Mouse (Mus musculus) myocyte (in vitro differentiated cells): ENCODE data around the gene Cdc45.

Source experiments
- CEBPB ChIP-seq: IDR thresholded peaks from 2 replicates; pipeline ENCODE4 v1.6.1; 2011; ENCODE audit warnings: mild to moderate bottlenecking, moderate library complexity; ENCODE audit not compliant: poor library complexity, insufficient read depth, severe bottlenecking
- E2F4 ChIP-seq: IDR thresholded peaks from one replicate; pipeline ENCODE4 v1.6.1; 2011; ENCODE audit warnings: mild to moderate bottlenecking, control low read depth, moderate library complexity; ENCODE audit not compliant: insufficient read depth
- MAX ChIP-seq: IDR thresholded peaks from one replicate; pipeline ENCODE4 v1.6.1; 2011; ENCODE audit warnings: low read depth, mild to moderate bottlenecking, control low read depth
- MYOD1 ChIP-seq, 3 experiments: IDR thresholded peaks; one replicate each; pipeline ENCODE4 v1.6.1; 2011; ENCODE audit warnings: control low read depth in 2 of 3, low read depth in 2 of 3, mild to moderate bottlenecking in 2 of 3, moderate library complexity in 1 of 3; ENCODE audit not compliant: insufficient read length in 2 of 3, control insufficient read depth in 1 of 3
- MYOG ChIP-seq, 3 experiments: IDR thresholded peaks; one replicate each; pipeline ENCODE4 v1.6.1; 2011; ENCODE audit warnings: control low read depth in 2 of 3, low read depth in 2 of 3, mild to moderate bottlenecking in 2 of 3; ENCODE audit not compliant: insufficient read length in 2 of 3, control insufficient read depth in 1 of 3, insufficient read depth in 1 of 3
- POLR2A ChIP-seq: IDR thresholded peaks from one replicate; pipeline ENCODE4 v1.6.1; 2011; ENCODE audit warnings: low read depth, mild to moderate bottlenecking, control low read depth, moderate library complexity; ENCODE audit not compliant: insufficient read length
- POLR2AphosphoS2 ChIP-seq: IDR thresholded peaks from one replicate; pipeline ENCODE4 v1.6.1; 2011; ENCODE audit warnings: low read depth, control low read depth; ENCODE audit not compliant: insufficient read length
- REST ChIP-seq: IDR thresholded peaks from one replicate; pipeline ENCODE4 v1.6.1; 2011; ENCODE audit warnings: mild to moderate bottlenecking, control low read depth, moderate library complexity; ENCODE audit not compliant: insufficient read depth, insufficient read length
- SRF ChIP-seq: IDR thresholded peaks from one replicate; pipeline ENCODE4 v1.6.1; 2011; ENCODE audit warnings: low read depth; ENCODE audit not compliant: control insufficient read depth, insufficient read length
- TCF12 ChIP-seq: IDR thresholded peaks from one replicate; pipeline ENCODE4 v1.6.1; 2011; ENCODE audit warnings: mild to moderate bottlenecking, control low read depth; ENCODE audit not compliant: poor library complexity, insufficient read depth, severe bottlenecking
- TCF3 ChIP-seq: IDR thresholded peaks from one replicate; pipeline ENCODE4 v1.6.1; 2011; ENCODE audit warnings: low read depth, control low read depth; ENCODE audit not compliant: insufficient read length
- USF1 ChIP-seq: IDR thresholded peaks from one replicate; pipeline ENCODE4 v1.6.1; 2011; ENCODE audit warnings: low read depth, mild to moderate bottlenecking, control low read depth, moderate library complexity

- no peak for TF ChIP-seq POLR2A
- no peak for TF ChIP-seq MAX
- TF ChIP-seq E2F4, result no peak
- no peak for TF ChIP-seq MYOG (IDR thresholded peaks at IDR 0.05; ENCODE audit: control insufficient read depth in 1 of 3, insufficient read depth in 1 of 3, insufficient read length in 2 of 3, low read depth in 2 of 3)
- no peak for TF ChIP-seq POLR2AphosphoS2
- TF ChIP-seq CEBPB, result no peak
- no peak for TF ChIP-seq TCF12
- no peak for TF ChIP-seq MYOD1 (IDR thresholded peaks at IDR 0.05; ENCODE audit: control insufficient read depth in 1 of 3, insufficient read length in 2 of 3, low read depth in 2 of 3)
- TF ChIP-seq USF1, result no peak
- TF ChIP-seq REST, result no peak
- TF ChIP-seq TCF3, result no peak
- TF ChIP-seq SRF, result no peak
Measured at GRCm38 (mm10) chr16:18777101-18778080, 34.4 kb downstream of the Cdc45 start.
